Mouse (Mus musculus): ENCODE measurements around the gene Med9.

The Med9 gene

GRCm38 (mm10) chr11:60001231-60001980, 53.4 kb downstream of the Med9 start:
- no peak for DNase-seq (ENCODE audit: low spot score in 2 of 2)

- no peak for DNase-seq (ENCODE audit: low spot score in 2 of 2)
These were observed 55.8 kb downstream of the Med9 start for GRCm38 (mm10) chr11:60003811-60004210.

- no peak for DNase-seq (ENCODE audit: low spot score in 2 of 2)
These were observed 56.7 kb downstream of the Med9 start for GRCm38 (mm10) chr11:60004716-60005115.

GRCm38 (mm10) chr11:60005866-60006265, 57.9 kb downstream of the Med9 start:
- DNase-seq (ENCODE audit: low spot score in 2 of 2): no peak

- DNase-seq (ENCODE audit: low spot score in 2 of 2): no peak
These were observed 61.4 kb downstream of the Med9 start for GRCm38 (mm10) chr11:60009451-60009850.

- DNase-seq (ENCODE audit: low spot score in 2 of 2): no peak
These were observed 63.5 kb downstream of the Med9 start for GRCm38 (mm10) chr11:60011516-60011915.
